Mouse (Mus musculus) hindbrain, embryonic 16.5 days (tissue): Measurements from ENCODE around the gene Scube1. TPM values are rescaled to one million over a fixed set of nuclear protein-coding genes. Genes with fewer than 3 reads are reported as not detected.
A peak's percentile ranks its signal among the peaks of the same experiment; 100 is the strongest.

Source experiments
- ATAC-seq: fragments of 200-750 bp; cut with Nextera tagmentation; 2 replicates; pipeline ENCODE4 v1.8.0; 2017; ENCODE audit warnings: moderate TSS enrichment, moderate library complexity
- H3K27ac ChIP-seq: fragments of 300-500 bp; sonication (generic); 2 replicates; pipeline ENCODE4 v1.5.1; 2014; ENCODE audit warnings: low read depth, mild to moderate bottlenecking, control low read depth, low read length, moderate library complexity
- H3K27me3 ChIP-seq: fragments of 300-500 bp; sonication (generic); replicated peaks from 2 replicates; pipeline ENCODE4 v1.6.1; 2014; ENCODE audit warnings: low read length; ENCODE audit not compliant: control insufficient read depth, insufficient read depth
- H3K36me3 ChIP-seq: fragments of 300-500 bp; sonication (generic); 2 replicates; pipeline ENCODE4 v1.6.1; 2014; ENCODE audit warnings: mild to moderate bottlenecking, low read length, moderate library complexity, mixed read lengths; ENCODE audit not compliant: control insufficient read depth, insufficient read depth
- H3K4me1 ChIP-seq: fragments of 300-500 bp; sonication (generic); 2 replicates; pipeline ENCODE4 v1.6.1; 2014; ENCODE audit warnings: low read depth, low read length; ENCODE audit not compliant: control insufficient read depth, insufficient read depth
- H3K4me2 ChIP-seq: fragments of 300-500 bp; sonication (generic); 2 replicates; pipeline ENCODE4 v1.6.1; 2014; ENCODE audit warnings: mild to moderate bottlenecking, low read length, control low read depth, moderate library complexity
- H3K4me3 ChIP-seq: fragments of 300-500 bp; sonication (generic); 2 replicates; pipeline ENCODE4 v1.5.1; 2014; ENCODE audit warnings: mild to moderate bottlenecking, low read length, control low read depth, moderate library complexity
- H3K9ac ChIP-seq: fragments of 300-500 bp; sonication (generic); 2 replicates; pipeline ENCODE4 v1.6.1; 2014; ENCODE audit warnings: low read depth, mild to moderate bottlenecking, control low read depth, low read length, moderate library complexity
- H3K9me3 ChIP-seq: fragments of 300-500 bp; sonication (generic); 2 replicates; pipeline ENCODE4 v1.6.1; 2014; ENCODE audit warnings: mild to moderate bottlenecking, low read length, moderate library complexity; ENCODE audit not compliant: control insufficient read depth
- WGBS: fragments of 180-500 bp; shearing (Covaris S2); extraction: QIAGEN DNeasy Blood & Tissue Kit; methylation state at CpG from one replicate; pipeline ENCODE4 v1.1.7; 2014; 5-methylcytosine and 5-hydroxymethylcytosine counted together
- polyA plus RNA-seq: library from polyadenylated mRNA; unstranded; fragments of >200 nt; fragmentation: Nextera tagmentation; extraction: Ambion mirVana; gene quantifications from 2 replicates; pipeline ENCODE4 v1.2.1, GENCODE M21; 2015

Scube1 gene
- polyA plus RNA-seq, 1 experiment from 2014 or later, result 5.8 TPM

GRCm38 (mm10) chr15:83572132-83572531 is 152.7 kb downstream of the Scube1 start:
- H3K4me2 ChIP-seq, result no peak overlapping the region
- H3K4me1 ChIP-seq, result no peaks in the 10 kb centered on the region
- no peaks in the 10 kb centered on the region for H3K27me3 ChIP-seq
- H3K36me3 ChIP-seq, result peaks cover 16% of the 10 kb centered on the region
- no peaks in the 10 kb centered on the region for H3K9me3 ChIP-seq
- H3K27ac ChIP-seq, result no peak overlapping the region
- ATAC-seq, result no peak
- H3K9ac ChIP-seq, result no peak overlapping the region
- 84% methylated on average over 4 of the region's 4 CpGs for WGBS
- H3K4me3 ChIP-seq, result no peak overlapping the region

GRCm38 (mm10) chr15:83571636-83572035 is 153.2 kb downstream of the Scube1 start:
- H3K9ac ChIP-seq, result no peak overlapping the region
- no peak overlapping the region for H3K27ac ChIP-seq
- 91% methylated on average over 5 of the region's 5 CpGs for WGBS
- no peaks in the 10 kb centered on the region for H3K9me3 ChIP-seq
- peaks cover 15% of the 10 kb centered on the region for H3K36me3 ChIP-seq
- no peak overlapping the region for H3K4me3 ChIP-seq
- no peaks in the 10 kb centered on the region for H3K4me1 ChIP-seq
- ATAC-seq, result no peak
- no peaks in the 10 kb centered on the region for H3K27me3 ChIP-seq
- H3K4me2 ChIP-seq, result no peak overlapping the region

- H3K4me2 ChIP-seq, result no peak overlapping the region
- no peaks in the 10 kb centered on the region for H3K4me1 ChIP-seq
- H3K4me3 ChIP-seq, result no peak overlapping the region
- H3K9ac ChIP-seq, result no peak overlapping the region
- H3K27ac ChIP-seq, result no peak overlapping the region
- WGBS, result 81% methylated on average over 2 of the region's 2 CpGs
- H3K27me3 ChIP-seq, result no peaks in the 10 kb centered on the region
- H3K36me3 ChIP-seq, result peaks cover 8% of the 10 kb centered on the region
- H3K9me3 ChIP-seq, result no peaks in the 10 kb centered on the region
- ATAC-seq, result no peak
Measured at GRCm38 (mm10) chr15:83570641-83571040, 154.2 kb downstream of the Scube1 start.

GRCm38 (mm10) chr15:83569682-83570081 is 155.1 kb downstream of the Scube1 start:
- H3K27ac ChIP-seq, result no peak overlapping the region
- 61% methylated on average over 11 of the region's 11 CpGs for WGBS
- ATAC-seq, result no peak
- H3K36me3 ChIP-seq, result 0 out of 2 replicates have a peak, but pooled peaks cover 2% of the 10 kb centered on the region
- no peaks in the 10 kb centered on the region for H3K4me1 ChIP-seq
- H3K27me3 ChIP-seq, result peaks cover 3% of the 10 kb centered on the region; the same call in 1 of the 2 replicates
- no peak overlapping the region for H3K9ac ChIP-seq
- no peaks in the 10 kb centered on the region for H3K9me3 ChIP-seq
- H3K4me3 ChIP-seq, result no peak overlapping the region
- H3K4me2 ChIP-seq, result no peak overlapping the region

- no peaks in the 10 kb centered on the region for H3K36me3 ChIP-seq
- WGBS, result 97% methylated on average over 5 of the region's 5 CpGs
- no peak overlapping the region for H3K4me3 ChIP-seq
- H3K9ac ChIP-seq, result no peak overlapping the region
- no peak overlapping the region for H3K27ac ChIP-seq
- peaks cover 6% of the 10 kb centered on the region; the same call in 1 of the 2 replicates for H3K27me3 ChIP-seq
- no peak overlapping the region for H3K4me2 ChIP-seq
- no peak for ATAC-seq
- H3K4me1 ChIP-seq, result peaks cover 9% of the 10 kb centered on the region
- no peaks in the 10 kb centered on the region for H3K9me3 ChIP-seq
Measured at GRCm38 (mm10) chr15:83568544-83568943, 156.3 kb downstream of the Scube1 start.

- Histone ChIP-seq H3K9me3 (no peaks in the 10 kb centered on the region), H3K4me3 (no peak overlapping the region), H3K27ac (no peak overlapping the region), H3K36me3 (no peaks in the 10 kb centered on the region), H3K4me2 (no peak overlapping the region), H3K4me1 (peaks cover 12% of the 10 kb centered on the region), H3K9ac (no peak overlapping the region), H3K27me3 (peaks cover 6% of the 10 kb centered on the region; the same call in 1 of the 2 replicates)
- no peak for ATAC-seq
- WGBS, result 92% methylated on average over 3 of the region's 3 CpGs
Measured at GRCm38 (mm10) chr15:83567728-83568127, 157.1 kb downstream of the Scube1 start.

- H3K4me3 ChIP-seq, result no peak overlapping the region
- WGBS, result 72% methylated on average over 5 of the region's 5 CpGs
- H3K9ac ChIP-seq, result no peak overlapping the region
- no peak overlapping the region for H3K27ac ChIP-seq
- no peak for ATAC-seq
- peaks cover 12% of the 10 kb centered on the region for H3K4me1 ChIP-seq
- peaks cover 6% of the 10 kb centered on the region; the same call in 1 of the 2 replicates for H3K27me3 ChIP-seq
- no peaks in the 10 kb centered on the region for H3K36me3 ChIP-seq
- H3K4me2 ChIP-seq, result no peak overlapping the region
- H3K9me3 ChIP-seq, result no peaks in the 10 kb centered on the region
Measured at GRCm38 (mm10) chr15:83566006-83566405, 158.8 kb downstream of the Scube1 start.

- WGBS, result 92% methylated on average over 3 of the region's 3 CpGs
- Histone ChIP-seq H3K4me2 (no peak overlapping the region), H3K4me1 (peaks cover 12% of the 10 kb centered on the region), H3K9ac (no peak overlapping the region), H3K9me3 (no peaks in the 10 kb centered on the region), H3K4me3 (no peak overlapping the region), H3K27ac (no peak overlapping the region), H3K36me3 (no peaks in the 10 kb centered on the region), H3K27me3 (peaks cover 6% of the 10 kb centered on the region; the same call in 1 of the 2 replicates)
- ATAC-seq, result no peak
Measured at GRCm38 (mm10) chr15:83565434-83565833, 159.4 kb downstream of the Scube1 start.

- peaks cover 6% of the 10 kb centered on the region; the same call in 1 of the 2 replicates for H3K27me3 ChIP-seq
- H3K4me3 ChIP-seq, result peak overlapping the region; percentile 41
- no peaks in the 10 kb centered on the region for H3K36me3 ChIP-seq
- ATAC-seq, result no peak
- H3K9ac ChIP-seq, result peak overlapping the region; percentile 51
- peaks cover 12% of the 10 kb centered on the region for H3K4me1 ChIP-seq
- peak overlapping the region; percentile 72 for H3K4me2 ChIP-seq
- 3% methylated on average over 27 of the region's 27 CpGs for whole genome bisulfite sequencing
- H3K27ac ChIP-seq, result no peak overlapping the region
- H3K9me3 ChIP-seq, result no peaks in the 10 kb centered on the region
Measured at GRCm38 (mm10) chr15:83563857-83564651, 160.8 kb downstream of the Scube1 start.
